Mouse (Mus musculus): Measurements from ENCODE around the gene Cdk18.

GRCm38 (mm10) chr1:132075576-132075975 lies 63.9 kb downstream of the Cdk18 start:
- TF ChIP-seq CTCF (IDR thresholded peaks at IDR 0.05; ENCODE audit: extremely low read depth, insufficient read length, insufficient replicate concordance, low read depth, low read length) (no peak), POLR2A (IDR thresholded peaks at IDR 0.05; ENCODE audit: low read depth, low read length) (no peak)
